Mouse (Mus musculus) heart, adult 2 months (tissue): ENCODE measurements around the gene Mgmt. TPM values are rescaled to one million over a fixed set of nuclear protein-coding genes. Genes with fewer than 3 reads are reported as not detected.

Experiments
- DNase-seq, 2 experiments: peaks; one replicate each; pipeline ENCODE4 v3.0.0; 2021
- H3K27ac ChIP-seq: fragments of 200-600 bp; 2 replicates; pipeline ENCODE4 v1.8.1; 2022
- H3K27me3 ChIP-seq: fragments of 200-500 bp; 2 replicates; pipeline ENCODE4 v1.6.1; 2012; ENCODE audit warnings: mild to moderate bottlenecking, low read length, inconsistent platforms, mixed read lengths; ENCODE audit not compliant: control insufficient read depth, insufficient read depth
- H3K36me3 ChIP-seq: fragments of 200-500 bp; 2 replicates; pipeline ENCODE4 v1.6.1; 2012; ENCODE audit warnings: low read length, inconsistent platforms; ENCODE audit not compliant: control insufficient read depth, insufficient read depth
- H3K4me1 ChIP-seq: fragments of 200-500 bp; 2 replicates; pipeline ENCODE4 v1.6.1; 2011; ENCODE audit warnings: low read length; ENCODE audit not compliant: control insufficient read depth, insufficient read depth
- H3K4me3 ChIP-seq: fragments of 200-600 bp; 2 replicates; pipeline ENCODE4 v1.8.1; 2022
- H3K79me2 ChIP-seq: fragments of 200-500 bp; replicated peaks from 2 replicates; pipeline ENCODE4 v1.6.1; 2012; ENCODE audit warnings: mild to moderate bottlenecking, inconsistent platforms, low read length, moderate library complexity, mixed read lengths; ENCODE audit not compliant: control insufficient read depth, insufficient read depth
- H3K9ac ChIP-seq: fragments of 200-500 bp; 2 replicates; pipeline ENCODE4 v1.6.1; 2012; ENCODE audit warnings: low read depth, mild to moderate bottlenecking, control low read depth, inconsistent platforms, low read length, mixed read lengths
- CTCF ChIP-seq: fragments of 200-600 bp; IDR thresholded peaks from 2 replicates; pipeline ENCODE4 v1.8.1; 2022; ENCODE audit warnings: antibody characterized with exemption, mild to moderate bottlenecking, moderate library complexity
- EP300 ChIP-seq: fragments of 200-500 bp; IDR thresholded peaks from 2 replicates; pipeline ENCODE4 v1.6.1; 2011; ENCODE audit warnings: low read depth, low read length, control low read depth; ENCODE audit not compliant: insufficient read depth
- POLR2A ChIP-seq: fragments of 200-500 bp; IDR thresholded peaks from 2 replicates; pipeline ENCODE4 v1.6.1; 2011; ENCODE audit warnings: mild to moderate bottlenecking, low read depth, low read length, control low read depth; ENCODE audit not compliant: insufficient read depth
- WGBS: fragments of 180-500 bp; shearing (Covaris S2); methylation state at CpG from one replicate; pipeline ENCODE4 v1.1.7; 2018; 5-methylcytosine and 5-hydroxymethylcytosine counted together
- intact Hi-C: fragments of 180-260 bp; cut with DNase I; formaldehyde crosslinking; loops from one replicate; pipeline ENCODE4 v1.15.1; 2025
- polyA plus RNA-seq: library from polyadenylated mRNA; depleted of rRNA; stranded (reverse); fragments of >200 nt; gene quantifications from 2 replicates; pipeline ENCODE4 v1.2.3, GENCODE M21; 2012
- total RNA-seq, 2 experiments: library from RNA; stranded (reverse); gene quantifications; 2 replicates each; pipeline ENCODE4 v1.2.3; 2021

The Mgmt gene
- total and polyA plus RNA-seq, 3 experiments, result 3.6 to 3.8 (median 3.7) TPM

- intact Hi-C loops, result no loop called here
- Histone ChIP-seq H3K4me3 (no peak overlapping the region), H3K27ac (no peak overlapping the region), H3K27me3 (no peaks in the 10 kb centered on the region), H3K36me3 (no peaks in the 10 kb centered on the region), H3K4me1 (no peaks in the 10 kb centered on the region), H3K9ac (no peak overlapping the region), H3K79me2 (no peaks in the 10 kb centered on the region)
- peak in 1 of 2 experiments; percentile 11 for DNase-seq
- no peak for TF ChIP-seq POLR2A
- TF ChIP-seq EP300, result no peak
- TF ChIP-seq CTCF, result no peak
- WGBS, result 94% methylated on average over 9 of the region's 9 CpGs
Measured at GRCm38 (mm10) chr7:136926178-136926577, 31.8 kb downstream of the Mgmt start.

DNA sequence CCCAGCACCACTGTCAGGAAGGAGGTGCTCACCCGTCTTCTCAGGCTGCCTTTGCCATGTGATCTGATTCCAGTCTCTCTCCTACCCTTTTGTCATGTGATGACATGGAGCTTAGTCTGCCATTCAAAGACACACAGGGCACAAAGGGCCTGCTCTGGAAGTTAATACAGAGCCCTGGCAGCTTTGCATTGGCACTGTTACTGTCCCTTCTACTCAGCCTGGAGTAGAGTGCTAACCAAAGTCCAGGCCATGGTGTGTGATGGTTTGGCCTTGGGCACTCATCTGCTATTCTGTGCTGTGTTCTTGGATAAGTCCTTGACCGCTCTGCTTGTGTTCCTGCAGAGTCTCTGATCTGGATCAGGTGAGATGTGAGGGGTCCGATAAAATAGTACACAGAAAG, 36.0 kb downstream of the Mgmt start:
- WGBS, result 86% methylated on average over 3 of the region's 3 CpGs
- Histone ChIP-seq H3K79me2 (no peaks in the 10 kb centered on the region), H3K4me3 (no peak overlapping the region), H3K4me1 (no peaks in the 10 kb centered on the region), H3K27me3 (no peaks in the 10 kb centered on the region), H3K27ac (no peak overlapping the region), H3K36me3 (no peaks in the 10 kb centered on the region), H3K9ac (no peak overlapping the region)
- no peak for DNase-seq
- intact Hi-C loops, result no loop called here
- TF ChIP-seq EP300 (no peak), POLR2A (no peak), CTCF (no peak)

- no peak overlapping the region for H3K27ac ChIP-seq
- H3K9ac ChIP-seq, result no peak overlapping the region
- H3K4me1 ChIP-seq, result no peaks in the 10 kb centered on the region
- no peaks in the 10 kb centered on the region for H3K36me3 ChIP-seq
- DNase-seq, result no peak
- WGBS, result 96% methylated on average over 3 of the region's 3 CpGs
- H3K4me3 ChIP-seq, result no peak overlapping the region
- no peak for TF ChIP-seq EP300
- TF ChIP-seq POLR2A, result no peak
- TF ChIP-seq CTCF, result no peak
- H3K27me3 ChIP-seq, result no peaks in the 10 kb centered on the region
- no peaks in the 10 kb centered on the region for H3K79me2 ChIP-seq
- intact Hi-C loops, result no loop called here
Measured at GRCm38 (mm10) chr7:136933367-136933766, 39.0 kb downstream of the Mgmt start.

DNA sequence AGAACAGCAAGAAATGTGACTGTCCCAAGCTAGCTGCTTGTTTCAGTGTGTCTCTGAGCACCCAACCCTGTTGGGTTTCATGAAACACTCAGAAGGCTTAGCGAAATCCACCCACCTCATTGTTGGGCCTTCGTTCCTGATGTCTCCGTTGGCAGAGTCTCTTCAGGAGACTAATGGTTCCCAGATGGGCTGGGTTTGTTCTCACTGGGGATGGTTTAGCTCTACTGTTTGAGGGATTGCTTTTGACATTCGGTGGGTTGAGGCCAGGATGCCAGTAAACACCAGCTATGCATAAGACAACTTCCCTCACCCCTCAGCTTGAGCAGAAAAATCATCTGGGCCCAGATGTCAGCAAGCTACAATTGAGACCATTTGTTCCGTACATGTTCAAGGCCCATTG, 39.9 kb downstream of the Mgmt start:
- Histone ChIP-seq H3K27ac (no peak overlapping the region), H3K9ac (no peak overlapping the region), H3K4me1 (no peaks in the 10 kb centered on the region), H3K4me3 (no peak overlapping the region), H3K36me3 (no peaks in the 10 kb centered on the region), H3K79me2 (no peaks in the 10 kb centered on the region), H3K27me3 (no peaks in the 10 kb centered on the region)
- intact Hi-C loops, result no loop called here
- DNase-seq, result no peak
- TF ChIP-seq CTCF (no peak), EP300 (no peak), POLR2A (no peak)
- 90% methylated on average over 5 of the region's 5 CpGs for WGBS

- intact Hi-C loops, result no loop called here
- Histone ChIP-seq H3K4me1 (no peaks in the 10 kb centered on the region), H3K9ac (no peak overlapping the region), H3K79me2 (no peaks in the 10 kb centered on the region), H3K27ac (no peak overlapping the region), H3K36me3 (no peaks in the 10 kb centered on the region), H3K27me3 (no peaks in the 10 kb centered on the region), H3K4me3 (no peak overlapping the region)
- no peak for TF ChIP-seq POLR2A
- WGBS, result 94% methylated on average over 7 of the region's 7 CpGs
- no peak for DNase-seq
Measured at GRCm38 (mm10) chr7:136934784-136935183, 40.4 kb downstream of the Mgmt start.

DNA sequence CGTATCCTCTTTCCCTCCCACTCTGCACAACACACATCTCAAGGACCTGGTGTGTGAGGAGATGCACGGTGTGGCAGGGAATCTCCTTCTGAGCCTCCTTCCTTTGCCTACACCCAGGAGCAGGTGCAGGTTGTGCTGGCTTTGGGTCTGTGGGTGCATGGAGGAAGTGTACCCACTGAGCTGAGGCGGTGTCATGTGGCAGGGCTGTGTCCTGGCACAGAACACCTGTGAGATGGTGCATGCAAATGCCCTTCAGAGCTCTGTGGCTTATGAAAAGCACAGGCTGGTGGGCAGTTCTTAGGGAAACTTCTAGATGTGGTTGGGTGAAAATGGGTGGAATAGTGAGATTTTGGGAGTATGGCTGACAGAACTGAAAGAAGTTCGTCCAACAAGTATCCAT, 44.0 kb downstream of the Mgmt start:
- intact Hi-C loops, result no loop called here
- no peak for DNase-seq
- no peak for TF ChIP-seq EP300
- TF ChIP-seq POLR2A, result no peak
- no peak for TF ChIP-seq CTCF
- H3K36me3 ChIP-seq, result no peaks in the 10 kb centered on the region
- H3K4me3 ChIP-seq, result no peak overlapping the region
- H3K27ac ChIP-seq, result no peak overlapping the region
- H3K27me3 ChIP-seq, result no peaks in the 10 kb centered on the region
- no peak overlapping the region for H3K9ac ChIP-seq
- H3K79me2 ChIP-seq, result no peaks in the 10 kb centered on the region
- H3K4me1 ChIP-seq, result no peaks in the 10 kb centered on the region
- WGBS, result 82% methylated on average over 4 of the region's 4 CpGs
